Mouse (Mus musculus): ENCODE results near the gene Aff1. TPM values are rescaled to one million over a fixed set of nuclear protein-coding genes. Genes with fewer than 3 reads are reported as not detected.

The Aff1 gene
- polyA plus RNA-seq, 1 experiment: 16.8 TPM

DNA sequence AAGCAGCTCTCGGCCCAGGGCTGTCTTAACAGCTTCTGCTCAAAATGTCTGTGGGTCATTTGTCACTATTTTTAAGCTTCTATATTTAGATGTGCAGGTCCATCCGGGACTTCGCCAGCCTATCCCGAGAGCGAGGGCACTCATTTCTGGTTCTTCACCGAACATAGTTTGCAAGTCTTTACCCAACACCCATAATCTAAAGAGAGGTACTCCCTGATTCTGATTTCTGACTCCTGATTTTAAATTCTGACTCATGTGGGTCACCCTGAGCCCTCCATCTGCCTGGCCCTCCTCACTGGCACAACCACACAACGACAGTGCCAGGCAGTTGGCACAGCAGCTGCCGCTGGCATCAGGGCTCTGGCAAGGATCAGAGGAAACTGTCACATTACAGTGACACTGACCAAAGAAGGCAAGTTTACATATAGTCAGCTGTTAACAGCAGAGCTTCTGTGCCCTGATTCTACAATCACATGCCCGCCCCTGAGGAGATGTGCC lies 97.5 kb downstream of the Aff1 start:
- Histone ChIP-seq H3K36me3 (ENCODE audit: control insufficient read depth, insufficient read depth, low read length) (peaks cover 2% of the 10 kb centered on the region; the same call in 1 of the 2 replicates), H3K4me1 (ENCODE audit: control insufficient read depth, insufficient read depth, low read length) (peaks cover 20% of the 10 kb centered on the region), H3K4me3 (ENCODE audit: insufficient read depth, low read depth, low read length) (no peak overlapping the region), H3K27me3 (replicated peaks; ENCODE audit: control insufficient read depth, insufficient read depth, low read length) (no peaks in the 10 kb centered on the region), H3K27ac (ENCODE audit: insufficient read depth, low read depth, low read length) (peak overlapping the region; percentile 35; the same call in 1 of the 2 replicates)
- DNase-seq: no peak
- TF ChIP-seq CTCF (conservative IDR thresholded peaks at IDR 0.05; ENCODE audit: insufficient read depth, insufficient read length, low read depth, low read length): no peak
- no peak for TF ChIP-seq POLR2A (IDR thresholded peaks at IDR 0.05; ENCODE audit: low read depth, low read length)
- WGBS: 66% methylated on average over 9 of the region's 9 CpGs

DNA sequence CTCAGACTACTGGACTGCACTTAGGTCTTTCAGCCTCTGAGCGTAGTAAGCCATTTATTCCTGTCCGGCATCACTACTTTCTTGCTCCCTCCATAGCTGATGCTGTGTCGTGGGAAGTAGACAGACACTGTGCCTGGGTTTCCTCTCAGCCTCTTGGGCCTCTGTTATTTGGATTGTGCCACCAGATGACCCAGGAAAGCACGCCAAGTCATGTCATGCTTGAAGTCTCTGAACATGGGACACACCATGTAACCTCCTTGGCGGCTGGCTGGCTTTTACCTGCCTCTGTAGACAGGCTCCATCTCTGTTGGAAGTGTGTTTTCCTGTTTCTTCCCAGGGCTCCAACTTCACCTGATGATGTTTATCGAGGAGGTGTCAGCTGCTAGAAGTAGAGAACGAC lies 99.6 kb downstream of the Aff1 start:
- Histone ChIP-seq H3K4me1 (ENCODE audit: control insufficient read depth, insufficient read depth, low read length) (peaks cover 20% of the 10 kb centered on the region), H3K36me3 (ENCODE audit: control insufficient read depth, insufficient read depth, low read length) (no peaks in the 10 kb centered on the region; the same call in 1 of the 2 replicates), H3K27ac (ENCODE audit: insufficient read depth, low read depth, low read length) (no peak overlapping the region), H3K4me3 (ENCODE audit: insufficient read depth, low read depth, low read length) (no peak overlapping the region), H3K27me3 (replicated peaks; ENCODE audit: control insufficient read depth, insufficient read depth, low read length) (no peaks in the 10 kb centered on the region)
- WGBS: 75% methylated on average over 7 of the region's 7 CpGs
- TF ChIP-seq CTCF (conservative IDR thresholded peaks at IDR 0.05; ENCODE audit: insufficient read depth, insufficient read length, low read depth, low read length): no peak
- no peak for TF ChIP-seq POLR2A (IDR thresholded peaks at IDR 0.05; ENCODE audit: low read depth, low read length)
- no peak for DNase-seq

DNA sequence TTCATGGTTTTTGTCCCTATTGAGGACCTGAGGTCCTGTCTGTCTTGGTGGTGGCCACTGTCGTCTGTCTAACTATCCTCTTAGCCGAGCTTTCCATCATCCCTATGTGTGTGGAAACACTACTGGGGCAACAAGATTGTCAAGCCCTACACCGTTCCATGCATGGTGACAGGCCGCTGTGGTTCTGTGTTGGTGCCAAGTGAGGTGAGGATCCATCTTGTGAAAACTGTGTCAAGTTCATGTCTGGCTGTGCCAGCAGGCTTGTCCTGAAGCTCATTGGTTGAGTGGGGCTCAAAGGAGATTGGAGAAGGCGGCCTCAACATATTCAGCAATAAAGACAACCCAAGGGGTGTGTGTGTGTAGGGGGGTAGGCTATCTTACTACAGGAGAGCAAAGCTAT lies 102.9 kb downstream of the Aff1 start:
- no peak overlapping the region for H3K4me3 ChIP-seq (ENCODE audit: insufficient read depth, low read depth, low read length)
- WGBS: 94% methylated on average over 5 of the region's 5 CpGs
- no peak for TF ChIP-seq CTCF (conservative IDR thresholded peaks at IDR 0.05; ENCODE audit: insufficient read depth, insufficient read length, low read depth, low read length)
- no peak for TF ChIP-seq POLR2A (IDR thresholded peaks at IDR 0.05; ENCODE audit: low read depth, low read length)

DNA sequence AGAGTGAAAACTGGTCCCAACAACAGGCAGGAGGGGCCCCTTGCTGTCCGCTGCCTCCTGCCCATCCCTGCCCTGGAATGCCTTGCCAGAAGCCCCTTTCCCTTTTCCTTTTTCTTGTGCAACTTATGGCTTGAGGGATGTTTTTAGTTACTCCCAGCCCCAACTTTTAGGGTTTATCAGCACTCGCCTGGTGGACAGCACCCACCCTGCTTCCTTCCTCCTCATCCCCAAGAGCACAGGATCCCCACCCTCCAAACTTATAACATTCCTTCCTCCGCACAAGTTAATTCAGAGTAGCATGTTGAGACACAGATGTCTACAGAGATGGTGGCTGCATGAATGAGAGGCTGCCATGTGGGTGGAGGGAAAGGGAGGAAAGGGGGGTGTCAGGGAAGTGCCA lies 103.9 kb downstream of the Aff1 start:
- Histone ChIP-seq H3K4me3 (ENCODE audit: insufficient read depth, low read depth, low read length) (no peak overlapping the region), H3K27me3 (replicated peaks; ENCODE audit: control insufficient read depth, insufficient read depth, low read length) (no peaks in the 10 kb centered on the region), H3K4me1 (ENCODE audit: control insufficient read depth, insufficient read depth, low read length) (peaks cover 29% of the 10 kb centered on the region), H3K36me3 (ENCODE audit: control insufficient read depth, insufficient read depth, low read length) (no peaks in the 10 kb centered on the region; the same call in 1 of the 2 replicates), H3K27ac (ENCODE audit: insufficient read depth, low read depth, low read length) (no peak overlapping the region)
- no peak for TF ChIP-seq CTCF (conservative IDR thresholded peaks at IDR 0.05; ENCODE audit: insufficient read depth, insufficient read length, low read depth, low read length)
- WGBS: 82% methylated on average over 3 of the region's 3 CpGs
- DNase-seq: no peak

More for the DNA sequence above, 102.9 kb downstream of the Aff1 start:
- Histone ChIP-seq H3K4me1 (ENCODE audit: control insufficient read depth, insufficient read depth, low read length) (peaks cover 28% of the 10 kb centered on the region), H3K36me3 (ENCODE audit: control insufficient read depth, insufficient read depth, low read length) (no peaks in the 10 kb centered on the region; the same call in 1 of the 2 replicates), H3K27me3 (replicated peaks; ENCODE audit: control insufficient read depth, insufficient read depth, low read length) (no peaks in the 10 kb centered on the region), H3K27ac (ENCODE audit: insufficient read depth, low read depth, low read length) (no peak overlapping the region)
- DNase-seq: no peak

DNA sequence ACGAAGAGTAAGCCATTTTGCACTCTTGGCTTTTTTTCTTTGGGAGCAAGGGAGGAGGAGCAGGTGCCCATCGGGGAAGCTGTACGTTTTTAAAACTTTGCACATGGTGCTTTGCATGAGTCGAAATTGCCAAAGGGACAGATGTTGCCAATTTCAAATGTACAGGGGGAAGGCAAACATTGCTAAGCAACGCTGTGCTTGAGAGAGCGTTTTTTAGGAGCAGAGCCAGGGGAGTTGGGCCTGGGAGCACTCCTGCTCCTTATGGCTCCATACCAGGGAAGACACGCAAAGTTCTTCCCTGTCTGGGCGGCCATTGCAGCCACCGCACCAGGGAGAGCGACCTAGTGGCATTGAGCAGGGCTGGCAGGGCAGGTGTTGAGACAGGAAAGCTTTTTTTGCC lies 105.6 kb downstream of the Aff1 start:
- no peak for DNase-seq
- no peak overlapping the region for H3K4me3 ChIP-seq (ENCODE audit: insufficient read depth, low read depth, low read length)
- peak overlapping the region; percentile 67 for H3K27ac ChIP-seq (ENCODE audit: insufficient read depth, low read depth, low read length)
- H3K36me3 ChIP-seq (ENCODE audit: control insufficient read depth, insufficient read depth, low read length): no peaks in the 10 kb centered on the region; the same call in 1 of the 2 replicates
- peaks cover 29% of the 10 kb centered on the region for H3K4me1 ChIP-seq (ENCODE audit: control insufficient read depth, insufficient read depth, low read length)
- 57% methylated on average over 10 of the region's 10 CpGs for WGBS
- TF ChIP-seq POLR2A (IDR thresholded peaks at IDR 0.05; ENCODE audit: low read depth, low read length) (no peak), CTCF (conservative IDR thresholded peaks at IDR 0.05; ENCODE audit: insufficient read depth, insufficient read length, low read depth, low read length) (no peak)
- no peaks in the 10 kb centered on the region for H3K27me3 ChIP-seq (replicated peaks; ENCODE audit: control insufficient read depth, insufficient read depth, low read length)

DNA sequence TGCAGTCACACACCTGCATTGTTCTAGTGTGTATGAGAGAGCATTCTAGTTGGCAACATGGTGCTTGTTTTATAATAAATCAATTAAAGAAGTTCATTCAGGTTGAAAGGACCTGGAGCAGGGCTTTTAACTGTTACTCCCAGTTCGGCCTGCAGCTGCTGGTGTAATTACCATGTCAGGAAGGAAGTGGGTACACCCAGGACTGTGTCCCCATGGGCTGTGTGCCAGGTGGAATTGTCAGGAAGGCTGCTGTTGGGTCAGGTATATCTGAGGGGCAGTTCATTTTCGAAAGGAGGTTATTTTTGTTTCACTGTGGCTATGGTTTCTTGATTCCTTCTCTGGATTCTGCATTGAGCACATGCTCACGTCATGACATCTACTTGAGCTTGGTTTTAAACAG lies 107.3 kb downstream of the Aff1 start:
- H3K4me1 ChIP-seq (ENCODE audit: control insufficient read depth, insufficient read depth, low read length): peaks cover 34% of the 10 kb centered on the region
- H3K36me3 ChIP-seq (ENCODE audit: control insufficient read depth, insufficient read depth, low read length): no peaks in the 10 kb centered on the region; the same call in 1 of the 2 replicates
- no peak overlapping the region for H3K27ac ChIP-seq (ENCODE audit: insufficient read depth, low read depth, low read length)
- TF ChIP-seq POLR2A (IDR thresholded peaks at IDR 0.05; ENCODE audit: low read depth, low read length) (no peak), CTCF (conservative IDR thresholded peaks at IDR 0.05; ENCODE audit: insufficient read depth, insufficient read length, low read depth, low read length) (no peak)
- no peaks in the 10 kb centered on the region for H3K27me3 ChIP-seq (replicated peaks; ENCODE audit: control insufficient read depth, insufficient read depth, low read length)
- H3K4me3 ChIP-seq (ENCODE audit: insufficient read depth, low read depth, low read length): no peak overlapping the region
- 36% methylated on average over 3 of the region's 3 CpGs for WGBS
- DNase-seq: no peak

DNA sequence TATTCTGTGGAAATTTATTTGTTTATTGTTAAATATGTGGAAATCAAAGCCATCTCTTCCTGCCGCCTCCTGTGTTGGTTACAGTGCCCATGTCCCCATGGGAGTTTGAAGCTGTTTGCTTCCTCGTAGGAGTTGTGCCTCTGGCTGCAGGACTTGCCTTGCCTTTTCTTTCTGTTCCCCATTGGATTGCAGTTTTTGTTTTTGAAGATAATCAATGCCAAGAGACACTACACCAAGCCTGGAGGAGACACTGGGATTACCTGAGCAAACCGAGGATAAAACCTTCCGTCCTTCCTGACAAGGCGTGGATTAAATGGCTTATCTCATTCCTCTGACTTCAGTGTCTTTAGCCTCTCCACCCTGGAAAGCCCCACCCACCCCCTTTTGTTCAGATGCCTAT lies 107.8 kb downstream of the Aff1 start:
- Histone ChIP-seq H3K36me3 (ENCODE audit: control insufficient read depth, insufficient read depth, low read length) (no peaks in the 10 kb centered on the region), H3K4me1 (ENCODE audit: control insufficient read depth, insufficient read depth, low read length) (peaks cover 34% of the 10 kb centered on the region), H3K27me3 (replicated peaks; ENCODE audit: control insufficient read depth, insufficient read depth, low read length) (no peaks in the 10 kb centered on the region), H3K27ac (ENCODE audit: insufficient read depth, low read depth, low read length) (no peak overlapping the region), H3K4me3 (ENCODE audit: insufficient read depth, low read depth, low read length) (no peak overlapping the region)
- TF ChIP-seq CTCF (conservative IDR thresholded peaks at IDR 0.05; ENCODE audit: insufficient read depth, insufficient read length, low read depth, low read length) (no peak), POLR2A (IDR thresholded peaks at IDR 0.05; ENCODE audit: low read depth, low read length) (no peak)
- 76% methylated on average over 5 of the region's 5 CpGs for WGBS
- DNase-seq: no peak

Measured in kidney, adult 2 months (tissue).